Mouse (Mus musculus) cerebellum, postnatal 25 days (tissue): ENCODE measurements around the gene Veph1.

Experiments used
- DNase-seq, 2 experiments: peaks; one replicate each; pipeline ENCODE4 v3.0.0; 2021; ENCODE audit warnings: mixed read lengths in 2 of 2

Gene Veph1

GRCm38 (mm10) chr3:66221243-66221611 lies 75.4 kb downstream of the Veph1 start:
- peak in 1 of 2 experiments; percentile 5 for DNase-seq

- DNase-seq, result peak; percentile 39 to 61
These were observed 75.9 kb downstream of the Veph1 start for GRCm38 (mm10) chr3:66220554-66221242.

DNA sequence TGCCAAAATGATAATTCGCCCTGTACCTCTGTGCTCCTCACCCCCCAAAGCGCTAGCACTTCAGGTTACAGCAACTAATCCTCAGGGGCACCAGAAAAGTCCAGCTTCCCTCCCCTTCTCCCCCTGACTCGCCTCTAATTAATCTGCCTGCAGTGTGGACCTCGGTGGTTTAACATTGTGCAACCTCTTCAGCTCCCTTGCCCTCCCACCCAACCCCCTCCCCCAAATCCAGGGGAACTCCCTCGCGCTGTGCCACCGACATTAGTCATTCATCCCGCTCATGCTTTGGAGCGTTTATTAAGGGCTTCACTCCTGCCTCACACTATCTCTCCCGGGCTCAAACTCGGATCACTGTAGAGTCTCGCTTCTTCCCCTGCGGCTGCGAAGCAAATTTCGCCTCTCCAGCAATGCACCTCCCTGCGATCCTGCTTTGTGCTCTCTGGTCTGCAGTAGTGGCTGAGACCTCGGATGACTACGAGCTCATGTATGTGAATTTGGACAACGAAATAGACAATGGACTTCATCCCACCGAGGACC lies 76.9 kb downstream of the Veph1 start, which contains the start of gene Ptx3:
Ptx3 (plus strand) TSS at position 256 of the 537 bp plus-strand sequence.
- DNase-seq, result peak in 1 of 2 experiments; percentile 8

- DNase-seq, result no peak
These were observed 80.9 kb downstream of the Veph1 start for GRCm38 (mm10) chr3:66215759-66216158.

DNA sequence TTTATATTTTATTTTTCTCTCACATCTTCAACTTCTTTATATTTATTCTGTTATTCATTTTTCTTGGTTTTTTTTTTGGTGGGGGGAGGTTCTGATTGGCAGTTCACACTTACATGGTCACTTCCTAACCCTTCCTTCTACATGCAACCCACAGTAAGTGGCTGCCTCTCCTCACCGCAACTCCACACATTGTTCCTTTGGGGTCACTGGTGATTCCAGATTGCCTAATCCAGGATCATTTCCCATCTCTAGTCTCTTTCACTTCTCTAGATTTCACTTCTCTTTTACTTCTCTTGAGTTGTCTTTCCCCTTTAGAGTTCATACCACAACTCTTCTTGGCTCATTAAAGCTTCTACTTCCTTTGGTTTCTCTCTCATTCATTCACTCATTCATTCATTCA lies 83.1 kb downstream of the Veph1 start:
- no peak for DNase-seq

DNA sequence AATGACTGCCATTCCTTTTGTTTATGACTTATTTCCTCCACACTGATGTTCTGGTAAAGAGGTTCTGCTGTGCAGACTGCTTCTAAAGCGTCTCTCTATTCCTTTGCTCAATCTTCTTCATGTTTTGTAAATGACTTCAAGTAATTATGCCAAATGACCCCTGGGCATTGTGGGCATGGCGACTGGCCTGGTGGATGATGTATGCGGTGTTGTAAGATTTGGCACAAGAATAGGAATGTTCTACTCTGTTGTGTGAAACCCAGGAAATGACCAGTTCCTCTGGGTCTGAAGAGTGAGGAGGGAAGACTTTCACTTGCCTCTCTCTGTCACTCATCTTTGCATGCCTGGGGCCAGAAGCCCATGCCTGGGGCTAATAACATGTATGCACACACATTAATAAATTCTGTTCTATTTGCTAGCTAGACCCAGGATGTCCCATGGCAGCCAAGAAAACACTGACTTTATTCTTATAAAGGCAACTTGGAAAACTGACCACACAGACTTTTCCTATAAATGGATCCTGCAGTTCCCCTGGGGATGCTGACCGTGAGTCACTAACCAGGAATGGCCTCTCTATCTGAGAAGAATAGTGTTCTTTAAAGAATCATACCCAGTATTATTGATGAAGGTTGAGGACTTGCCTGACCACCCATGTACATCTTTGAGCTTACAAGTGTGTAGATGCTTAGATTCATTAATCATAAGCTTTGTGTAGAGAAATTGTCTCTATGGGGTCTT lies 87.6 kb downstream of the Veph1 start:
- no peak for DNase-seq

GRCm38 (mm10) chr3:66193910-66194562 lies 102.6 kb downstream of the Veph1 start:
- DNase-seq, result no peak

GRCm38 (mm10) chr3:66179647-66180046 lies 117.0 kb downstream of the Veph1 start:
- DNase-seq, result no peak

GRCm38 (mm10) chr3:66172907-66173306 lies 123.7 kb downstream of the Veph1 start:
- DNase-seq, result no peak

GRCm38 (mm10) chr3:66169873-66170538 lies 126.6 kb downstream of the Veph1 start:
- no peak for DNase-seq

- DNase-seq, result no peak
These were observed 129.9 kb downstream of the Veph1 start for GRCm38 (mm10) chr3:66166606-66167290.

GRCm38 (mm10) chr3:66165026-66165425 lies 131.6 kb downstream of the Veph1 start:
- no peak for DNase-seq

DNA sequence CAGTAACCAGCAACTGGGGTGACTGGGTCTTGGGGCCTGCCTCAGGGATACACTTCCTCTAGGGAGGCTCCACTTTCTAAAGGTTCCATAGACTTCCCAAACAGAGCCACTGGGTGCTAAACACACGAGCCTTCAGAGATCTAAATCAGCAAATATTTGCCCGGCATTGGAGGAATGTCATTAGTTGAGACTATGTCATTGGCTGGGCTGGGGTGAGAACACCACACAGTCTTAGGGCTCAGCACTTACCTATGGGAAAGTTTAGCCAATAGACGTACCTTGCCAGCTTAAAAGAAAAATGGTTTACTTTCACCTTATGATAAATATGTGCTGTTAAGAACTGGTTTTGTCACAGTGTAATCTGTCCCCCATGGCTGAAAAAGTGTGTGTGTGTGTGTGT lies 132.1 kb downstream of the Veph1 start:
- DNase-seq, result no peak

- no peak for DNase-seq
These were observed 134.0 kb downstream of the Veph1 start for GRCm38 (mm10) chr3:66162612-66163011.

- no peak for DNase-seq
These were observed 138.7 kb downstream of the Veph1 start for GRCm38 (mm10) chr3:66157947-66158346.

- DNase-seq, result no peak
These were observed 159.0 kb downstream of the Veph1 start for GRCm38 (mm10) chr3:66137601-66138000.

DNA sequence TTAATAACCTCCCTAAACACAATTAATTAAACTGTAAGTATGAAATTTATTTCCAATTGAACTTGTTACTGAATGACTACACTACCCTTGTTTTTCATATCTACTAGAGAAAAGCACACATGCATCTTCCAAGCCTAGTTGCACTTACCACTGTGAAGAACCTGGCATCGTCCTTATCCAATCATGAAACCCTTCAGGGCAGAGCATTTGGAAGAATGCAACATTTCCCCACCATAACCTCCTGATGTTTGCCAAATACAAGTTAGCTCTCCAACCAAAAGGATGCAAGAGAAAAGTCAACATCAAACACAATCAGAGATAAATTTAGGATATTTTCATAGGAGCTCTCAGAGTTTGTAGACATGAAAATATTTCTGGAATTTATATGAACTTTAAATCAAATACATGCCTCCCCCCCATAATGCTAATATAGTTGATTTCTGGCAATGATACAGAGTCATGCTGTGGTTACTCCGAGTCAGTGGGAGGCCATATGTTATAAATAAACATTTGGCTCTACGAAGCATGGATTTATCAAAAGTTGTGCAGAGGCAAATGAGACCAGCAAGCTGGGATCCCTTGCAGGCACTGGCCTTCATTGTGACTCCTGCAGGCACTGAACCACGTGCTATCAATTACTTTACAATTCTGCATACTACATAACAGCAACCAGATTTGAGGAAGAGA lies 165.2 kb downstream of the Veph1 start:
- DNase-seq, result no peak

GRCm38 (mm10) chr3:66129689-66130088 lies 166.9 kb downstream of the Veph1 start:
- no peak for DNase-seq

DNA sequence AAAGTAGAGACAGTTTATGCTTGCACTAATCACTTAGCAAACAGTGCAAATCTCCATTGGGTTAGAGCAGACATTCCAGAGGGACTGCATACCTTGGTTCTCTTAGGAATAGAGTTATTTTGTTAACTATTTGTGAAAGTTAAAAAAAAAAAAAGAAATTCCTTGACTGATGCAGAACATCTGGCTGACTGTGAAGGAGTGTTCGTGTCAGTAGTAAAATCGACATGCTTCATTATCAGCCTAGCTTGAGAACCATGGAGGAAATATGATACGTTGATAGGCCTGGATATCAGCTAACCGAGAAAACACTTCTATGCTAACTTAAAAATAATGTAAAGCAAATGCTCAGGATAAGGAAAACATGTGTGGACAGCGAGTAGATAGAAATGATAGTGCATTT lies 191.1 kb downstream of the Veph1 start:
- DNase-seq, result no peak

DNA sequence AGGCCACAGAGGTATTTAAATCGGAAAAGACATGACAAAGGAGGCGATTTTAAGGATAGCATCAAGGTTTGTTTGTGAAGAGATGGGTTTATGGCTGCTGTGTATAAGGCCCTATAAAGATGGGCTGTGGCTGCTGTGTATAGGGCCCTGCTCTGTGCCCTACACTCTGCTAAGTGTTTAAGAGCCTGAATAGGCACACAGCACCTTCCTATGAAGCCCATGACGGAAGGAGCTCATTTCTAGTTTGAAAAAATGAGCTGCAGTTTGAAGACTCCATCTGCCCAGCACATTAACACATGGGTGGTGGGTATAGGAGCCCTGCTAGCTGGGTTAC lies 194.1 kb downstream of the Veph1 start:
- no peak for DNase-seq

DNA sequence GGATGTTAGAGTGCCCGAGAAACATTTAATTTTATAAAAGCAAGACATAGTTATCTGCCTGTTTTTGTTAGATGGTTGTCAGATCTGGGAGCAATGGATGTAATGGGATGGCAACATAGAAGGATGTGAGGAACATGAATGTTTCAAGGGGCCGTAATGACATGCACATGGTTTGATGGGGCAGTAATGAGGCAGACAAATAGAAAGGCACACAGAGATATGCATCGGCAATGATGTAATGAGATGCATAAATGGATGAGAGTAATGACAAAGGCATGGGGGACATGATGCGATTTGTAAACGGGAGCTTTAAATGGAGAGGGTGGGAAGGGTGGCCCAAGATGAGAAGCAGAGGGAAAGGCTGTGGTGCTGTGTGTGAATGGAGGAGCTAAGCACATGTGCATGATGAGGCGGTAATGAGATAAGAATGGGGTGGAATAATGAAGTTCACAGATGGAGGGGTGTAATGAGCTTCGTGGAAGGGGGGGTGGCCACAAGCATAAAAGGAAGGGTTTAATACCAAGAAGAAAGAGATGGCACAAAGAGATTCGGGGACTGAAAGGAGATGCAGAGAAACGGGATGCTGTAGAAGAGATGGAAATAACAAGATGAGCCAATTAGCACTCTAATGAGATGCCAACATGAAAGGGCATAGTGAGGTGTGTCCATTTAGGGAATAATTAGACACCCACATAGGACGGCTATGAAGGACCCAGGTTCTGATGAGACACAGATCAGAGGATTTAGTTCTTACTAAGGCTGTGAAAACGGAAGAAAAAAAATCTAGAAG lies 194.6 kb downstream of the Veph1 start:
- DNase-seq, result no peak
